Comparison of ENCODE assay signal across 8 mouse cellular contexts in genomic region chr11:54921798-54922197, GRCm38 (mm10). TPM values are rescaled to one million over a fixed set of nuclear protein-coding genes. Genes with fewer than 3 reads are reported as not detected.
DNase-seq lines count a peak whose midpoint lies in the region; ATAC-seq and TF ChIP-seq lines count a peak whose summit lies in the region.

No protein-coding gene starts in this region.

- H3K36me3 ChIP-seq in midbrain, embryonic 10.5 days: peaks cover 68% of the 10 kb centered on the region
- H3K36me3 ChIP-seq in midbrain, embryonic 15.5 days (replicated peaks): peaks cover 14% of the 10 kb centered on the region
- peaks cover 25% of the 10 kb centered on the region for H3K36me3 ChIP-seq in intestine, embryonic 16.5 days (ENCODE audit: control insufficient read depth, insufficient read depth, low read length)
- H3K36me3 ChIP-seq in stomach, postnatal 0 days (ENCODE audit: control insufficient read depth, insufficient read depth, low read length): peaks cover 49% of the 10 kb centered on the region

- H3K4me2 ChIP-seq in midbrain, embryonic 15.5 days: no peak overlapping the region
- no peak overlapping the region for H3K4me2 ChIP-seq in intestine, embryonic 16.5 days (ENCODE audit: low read depth, low read length)
- no peak overlapping the region for H3K4me2 ChIP-seq in stomach, postnatal 0 days (replicated peaks; ENCODE audit: low read depth)

- 55% methylated on average over 7 of the region's 7 CpGs for WGBS in midbrain, embryonic 10.5 days
- 61% methylated on average over 7 of the region's 7 CpGs for WGBS in midbrain, embryonic 15.5 days
- 45% methylated on average over 7 of the region's 7 CpGs for WGBS in intestine, embryonic 16.5 days
- WGBS in stomach, postnatal 0 days: 39% methylated on average over 7 of the region's 7 CpGs

- no peak for TF ChIP-seq EP300 in stomach, postnatal 0 days (optimal IDR thresholded peaks at IDR 0.05)

- no peak overlapping the region for H3K4me3 ChIP-seq in midbrain, embryonic 10.5 days
- H3K4me3 ChIP-seq in midbrain, embryonic 15.5 days: no peak overlapping the region
- no peak overlapping the region for H3K4me3 ChIP-seq in intestine, embryonic 16.5 days (ENCODE audit: low read length)
- no peak overlapping the region for H3K4me3 ChIP-seq in stomach, postnatal 0 days (ENCODE audit: low read depth, low read length)

- H3K9me3 ChIP-seq in midbrain, embryonic 10.5 days (replicated peaks): no peaks in the 10 kb centered on the region
- no peaks in the 10 kb centered on the region for H3K9me3 ChIP-seq in midbrain, embryonic 15.5 days
- no peaks in the 10 kb centered on the region for H3K9me3 ChIP-seq in intestine, embryonic 16.5 days (ENCODE audit: control insufficient read depth, low read length)
- no peaks in the 10 kb centered on the region for H3K9me3 ChIP-seq in stomach, postnatal 0 days (ENCODE audit: control insufficient read depth, low read length)

- H3K27me3 ChIP-seq in midbrain, embryonic 10.5 days (ENCODE audit: low read depth, poor library complexity, severe bottlenecking): no peaks in the 10 kb centered on the region
- no peaks in the 10 kb centered on the region for H3K27me3 ChIP-seq in midbrain, embryonic 15.5 days (replicated peaks)
- no peaks in the 10 kb centered on the region for H3K27me3 ChIP-seq in intestine, embryonic 16.5 days (replicated peaks; ENCODE audit: control insufficient read depth, insufficient read depth, low read length)
- H3K27me3 ChIP-seq in stomach, postnatal 0 days (ENCODE audit: control insufficient read depth, insufficient read depth, low read length): no peaks in the 10 kb centered on the region

- DNase-seq in midbrain, embryonic 10.5 days (ENCODE audit: low spot score): peak; percentile 24
- peak; percentile 57 for DNase-seq in gastrocnemius, postnatal 10 days
- DNase-seq in stomach, postnatal 0 days (ENCODE audit: low spot score): no peak
- no peak for DNase-seq in spleen, postnatal 10 days (ENCODE audit: low spot score in 2 of 2)
- no peak for DNase-seq in urinary bladder, adult 18-20 months (ENCODE audit: low spot score in 2 of 2)

- H3K9ac ChIP-seq in midbrain, embryonic 15.5 days: no peak overlapping the region
- H3K9ac ChIP-seq in intestine, embryonic 16.5 days (ENCODE audit: low read depth, low read length): peak overlapping the region; percentile 8; the same call in 1 of the 2 replicates
- no peak overlapping the region for H3K9ac ChIP-seq in stomach, postnatal 0 days (ENCODE audit: low read length)

- ATAC-seq in midbrain, embryonic 15.5 days (replicated peaks): no peak
- ATAC-seq in intestine, embryonic 16.5 days: no peak
- peak; percentile 49; the same call in 1 of the 2 replicates for ATAC-seq in stomach, postnatal 0 days (ENCODE audit: low FRiP score, low TSS enrichment)
- no peak for ATAC-seq in activated CD4-positive, CD25-positive, alpha-beta regulatory T cell, adult 4 months

- H3K4me1 ChIP-seq in midbrain, embryonic 10.5 days: peaks cover 4% of the 10 kb centered on the region
- no peaks in the 10 kb centered on the region for H3K4me1 ChIP-seq in midbrain, embryonic 15.5 days
- peaks cover 15% of the 10 kb centered on the region for H3K4me1 ChIP-seq in intestine, embryonic 16.5 days (ENCODE audit: control insufficient read depth, insufficient read depth, low read length)
- H3K4me1 ChIP-seq in stomach, postnatal 0 days (replicated peaks; ENCODE audit: control insufficient read depth, insufficient read depth): no peaks in the 10 kb centered on the region

- H3K27ac ChIP-seq in midbrain, embryonic 10.5 days (replicated peaks): 0 out of 2 replicates have a peak overlapping the region, but pooled peaks have one; percentile 6
- H3K27ac ChIP-seq in midbrain, embryonic 15.5 days: no peak overlapping the region
- H3K27ac ChIP-seq in intestine, embryonic 16.5 days (ENCODE audit: low read length): peak overlapping the region; percentile 90
- H3K27ac ChIP-seq in stomach, postnatal 0 days (replicated peaks): peak overlapping the region; percentile 49; the same call in 1 of the 2 replicates

- TF ChIP-seq CTCF in stomach, postnatal 0 days (IDR thresholded peaks at IDR 0.05; ENCODE audit: low read depth): no peak

RNA-seq across cellular contexts. Expression of gene Gpx3, which starts 19.5 kb away (rescaled TPM):
- 68.6 and 72.1 TPM in 2 replicates for polyA plus RNA-seq in midbrain, embryonic 10.5 days (2016; fragmentation: Nextera tagmentation; extraction: Ambion mirVana)
- 26.5 and 30.0 TPM in 2 replicates for polyA plus RNA-seq in midbrain, embryonic 15.5 days (2015; fragmentation: Nextera tagmentation; extraction: Ambion mirVana)
- 10 to 100 TPM; 23.2 to 36.0 TPM for total RNA-seq in gastrocnemius, postnatal 10 days (2021)
- polyA plus RNA-seq in intestine, embryonic 16.5 days (2015; fragmentation: Nextera tagmentation; extraction: Ambion mirVana): 511 and 784 TPM in 2 replicates
- 185 and 206 TPM in 2 replicates for polyA plus RNA-seq in stomach, postnatal 0 days (2015; fragmentation: Nextera tagmentation; extraction: Ambion mirVana)
- 1 to 10 TPM in 1 of 2 experiments, under 1 TPM in 1; 0.90 to 1.1 TPM for polyA plus RNA-seq in activated CD4-positive, CD25-positive, alpha-beta regulatory T cell, adult 4 months (2017; shearing (Covaris generic))

RNA-seq across cellular contexts. Expression of gene Tnip1, which starts 40.9 kb away (rescaled TPM):
- polyA plus RNA-seq in midbrain, embryonic 10.5 days (2016; fragmentation: Nextera tagmentation; extraction: Ambion mirVana): 9.5 and 11.6 TPM in 2 replicates
- 15.4 and 16.4 TPM in 2 replicates for polyA plus RNA-seq in midbrain, embryonic 15.5 days (2015; fragmentation: Nextera tagmentation; extraction: Ambion mirVana)
- total RNA-seq in gastrocnemius, postnatal 10 days (2021): 10 to 100 TPM; 31.7 to 37.5 TPM
- 27.2 and 28.1 TPM in 2 replicates for polyA plus RNA-seq in intestine, embryonic 16.5 days (2015; fragmentation: Nextera tagmentation; extraction: Ambion mirVana)
- 14.7 and 15.5 TPM in 2 replicates for polyA plus RNA-seq in stomach, postnatal 0 days (2015; fragmentation: Nextera tagmentation; extraction: Ambion mirVana)
- 10 to 100 TPM; 81.5 to 98.2 TPM for polyA plus RNA-seq in activated CD4-positive, CD25-positive, alpha-beta regulatory T cell, adult 4 months (2017; shearing (Covaris generic))

RNA-seq across cellular contexts. Expression of gene Hint1, which starts 55.6 kb away (rescaled TPM):
- polyA plus RNA-seq in midbrain, embryonic 10.5 days (2016; fragmentation: Nextera tagmentation; extraction: Ambion mirVana): 625 and 682 TPM in 2 replicates
- 589 and 658 TPM in 2 replicates for polyA plus RNA-seq in midbrain, embryonic 15.5 days (2015; fragmentation: Nextera tagmentation; extraction: Ambion mirVana)
- 100 to 1,000 TPM; 254 to 262 TPM for total RNA-seq in gastrocnemius, postnatal 10 days (2021)
- 674 and 732 TPM in 2 replicates for polyA plus RNA-seq in intestine, embryonic 16.5 days (2015; fragmentation: Nextera tagmentation; extraction: Ambion mirVana)
- polyA plus RNA-seq in stomach, postnatal 0 days (2015; fragmentation: Nextera tagmentation; extraction: Ambion mirVana): 745 and 824 TPM in 2 replicates
- 100 to 1,000 TPM; 601 to 656 TPM for polyA plus RNA-seq in activated CD4-positive, CD25-positive, alpha-beta regulatory T cell, adult 4 months (2017; shearing (Covaris generic))

Comparison
In these comparisons a context has a peak if more than half of its experiments do, and no peak if none do; other contexts are left out.
1. DNase-seq: peak in midbrain, embryonic 10.5 days (single experiment) and gastrocnemius, postnatal 10 days (single experiment); none in stomach, postnatal 0 days (single experiment), spleen, postnatal 10 days (0 of 2) and urinary bladder, adult 18-20 months (0 of 2).
2. RNA of gene Gpx3, which starts 19.5 kb away (polyA plus RNA-seq): 511 to 784 TPM in intestine, embryonic 16.5 days, 185 to 206 TPM in stomach, postnatal 0 days, 68.6 to 72.1 TPM in midbrain, embryonic 10.5 days and 26.5 to 30.0 TPM in midbrain, embryonic 15.5 days; 0.90 to 1.1 TPM in activated CD4-positive, CD25-positive, alpha-beta regulatory T cell, adult 4 months; every median in the first group is over 10 times any median in the second.